Mouse (Mus musculus) olfactory bulb, adult 2 months (tissue): ENCODE results near the gene Sdha. TPM values are rescaled to one million over a fixed set of nuclear protein-coding genes. Genes with fewer than 3 reads are reported as not detected.
A peak's percentile ranks its signal among the peaks of the same experiment; 100 is the strongest.

Source experiments
- H3K27ac ChIP-seq: fragments of 200-500 bp; 2 replicates; pipeline ENCODE4 v1.5.1; 2012; ENCODE audit warnings: low read depth, low read length; ENCODE audit not compliant: insufficient read depth
- H3K4me1 ChIP-seq: fragments of 200-500 bp; 2 replicates; pipeline ENCODE4 v1.6.1; 2012; ENCODE audit warnings: low read length; ENCODE audit not compliant: control insufficient read depth, insufficient read depth
- H3K4me3 ChIP-seq: fragments of 200-500 bp; 2 replicates; pipeline ENCODE4 v1.5.1; 2012; ENCODE audit warnings: mild to moderate bottlenecking, low read depth, low read length, moderate library complexity; ENCODE audit not compliant: insufficient read depth
- CTCF ChIP-seq: fragments of 200-500 bp; IDR thresholded peaks from 2 replicates; pipeline ENCODE4 v1.5.1; 2012; ENCODE audit warnings: low read depth, mild to moderate bottlenecking, low read length, moderate library complexity; ENCODE audit not compliant: insufficient read depth
- POLR2A ChIP-seq: fragments of 200-500 bp; IDR thresholded peaks from 2 replicates; pipeline ENCODE4 v1.6.1; 2012; ENCODE audit warnings: mild to moderate bottlenecking, low read depth, low read length, moderate library complexity; ENCODE audit not compliant: insufficient read depth
- WGBS: fragments of 180-500 bp; shearing (Covaris S2); methylation state at CpG from one replicate; pipeline ENCODE4 v1.1.7; 2018; 5-methylcytosine and 5-hydroxymethylcytosine counted together
- polyA plus RNA-seq: library from polyadenylated mRNA; stranded (reverse); fragments of >200 nt; gene quantifications from 2 replicates; pipeline ENCODE4 v1.2.4, GENCODE M21; 2012; ENCODE audit warnings: low replicate concordance; ENCODE audit not compliant: missing spikeins, insufficient read depth, insufficient read length

The Sdha gene
- polyA plus RNA-seq, 1 experiment: 516 TPM

DNA sequence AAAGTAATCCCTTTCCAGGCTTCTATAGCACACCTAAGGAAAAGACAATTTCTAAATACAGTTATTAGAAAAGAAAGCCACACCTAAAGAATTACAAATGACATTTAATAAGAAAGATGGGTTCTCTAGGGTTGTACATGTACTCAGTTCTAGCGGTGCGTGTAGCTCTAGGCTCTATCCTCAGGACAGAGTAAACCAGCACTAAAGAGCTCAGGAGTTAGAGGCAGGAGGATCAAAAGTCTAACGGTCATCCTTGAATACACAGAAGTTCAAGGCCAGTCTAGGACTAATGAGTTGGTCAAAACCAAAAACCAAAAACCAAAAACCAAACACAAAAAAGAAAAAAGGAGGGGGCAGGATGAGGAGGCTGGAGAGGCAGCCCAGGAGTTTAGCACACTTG, 35.5 kb downstream of the Sdha start:
- no peaks in the 10 kb centered on the region for H3K4me1 ChIP-seq

GRCm38 (mm10) chr13:74305780-74306179, 44.3 kb downstream of the Sdha start:
- TF ChIP-seq POLR2A: no peak
- TF ChIP-seq CTCF: no peak
- Histone ChIP-seq H3K4me3 (no peak overlapping the region), H3K4me1 (no peaks in the 10 kb centered on the region), H3K27ac (no peak overlapping the region)
- WGBS: 98% methylated on average over 1 of the region's 1 CpGs

More for the DNA sequence above, 35.5 kb downstream of the Sdha start:
- TF ChIP-seq POLR2A: no peak
- TF ChIP-seq CTCF: no peak
- WGBS: 97% methylated on average over 3 of the region's 3 CpGs
- Histone ChIP-seq H3K27ac (no peak overlapping the region), H3K4me3 (no peak overlapping the region)

- H3K4me1 ChIP-seq: no peaks in the 10 kb centered on the region
- no peak overlapping the region for H3K27ac ChIP-seq
- TF ChIP-seq POLR2A (no peak), CTCF (no peak)
- no peak overlapping the region for H3K4me3 ChIP-seq
- WGBS: 96% methylated on average over 6 of the region's 6 CpGs
Measured at GRCm38 (mm10) chr13:74305380-74305779, 44.7 kb downstream of the Sdha start.

DNA sequence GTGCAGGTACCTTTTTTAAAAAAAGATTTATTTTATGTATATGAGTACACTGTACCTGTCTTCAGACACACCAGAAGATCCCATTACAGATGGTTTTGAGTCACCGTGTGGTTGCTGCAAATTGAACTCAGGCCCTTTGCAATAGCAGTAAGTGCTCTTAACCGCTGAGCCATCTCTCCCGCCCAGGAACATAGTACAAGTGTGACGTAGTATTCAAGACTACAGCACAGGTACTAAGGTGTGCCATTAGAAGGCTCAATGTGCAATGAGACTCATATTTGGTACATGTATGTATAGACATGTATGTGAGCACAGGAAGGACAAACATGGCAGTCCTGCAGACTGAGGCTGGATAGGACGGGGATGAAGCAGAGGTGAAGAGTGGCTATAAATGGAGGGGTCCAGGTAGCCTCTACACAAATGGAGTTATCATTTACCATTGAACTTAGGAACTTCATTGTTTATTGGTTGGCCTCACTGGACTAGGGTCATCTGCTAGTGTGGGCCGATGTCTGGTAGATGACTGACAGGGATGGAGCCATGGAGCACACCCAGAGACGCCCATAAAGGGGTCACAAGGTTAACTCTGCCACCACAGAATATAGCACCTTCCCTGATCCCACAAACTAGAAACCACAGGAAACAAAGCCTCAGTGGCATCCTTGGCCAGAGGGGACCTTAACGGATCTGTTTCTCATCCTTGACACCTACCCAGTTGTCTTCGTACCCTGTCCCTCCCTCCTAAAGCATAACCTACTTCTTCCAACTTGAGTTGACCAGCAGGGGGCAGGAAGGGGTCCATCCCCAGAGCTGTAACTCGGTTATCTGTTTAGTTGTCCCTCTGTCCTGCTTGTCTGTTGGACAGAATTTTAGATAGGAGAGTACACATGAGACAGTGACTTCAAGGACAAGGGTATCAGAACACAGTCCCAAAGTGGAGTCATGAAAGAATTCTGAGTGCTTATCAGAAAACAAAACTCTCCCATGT, 47.7 kb downstream of the Sdha start:
- H3K4me3 ChIP-seq: no peak overlapping the region
- 84% methylated on average over 10 of the region's 10 CpGs for WGBS
- TF ChIP-seq POLR2A (no peak), CTCF (no peak)

GRCm38 (mm10) chr13:74301607-74301984, 48.5 kb downstream of the Sdha start:
- Histone ChIP-seq H3K4me1 (no peaks in the 10 kb centered on the region), H3K27ac (no peak overlapping the region), H3K4me3 (no peak overlapping the region)
- WGBS: 75% methylated on average over 6 of the region's 6 CpGs
- TF ChIP-seq POLR2A (no peak), CTCF (no peak)

More for the DNA sequence above, 47.7 kb downstream of the Sdha start:
- no peaks in the 10 kb centered on the region for H3K4me1 ChIP-seq
- H3K27ac ChIP-seq: no peak overlapping the region

DNA sequence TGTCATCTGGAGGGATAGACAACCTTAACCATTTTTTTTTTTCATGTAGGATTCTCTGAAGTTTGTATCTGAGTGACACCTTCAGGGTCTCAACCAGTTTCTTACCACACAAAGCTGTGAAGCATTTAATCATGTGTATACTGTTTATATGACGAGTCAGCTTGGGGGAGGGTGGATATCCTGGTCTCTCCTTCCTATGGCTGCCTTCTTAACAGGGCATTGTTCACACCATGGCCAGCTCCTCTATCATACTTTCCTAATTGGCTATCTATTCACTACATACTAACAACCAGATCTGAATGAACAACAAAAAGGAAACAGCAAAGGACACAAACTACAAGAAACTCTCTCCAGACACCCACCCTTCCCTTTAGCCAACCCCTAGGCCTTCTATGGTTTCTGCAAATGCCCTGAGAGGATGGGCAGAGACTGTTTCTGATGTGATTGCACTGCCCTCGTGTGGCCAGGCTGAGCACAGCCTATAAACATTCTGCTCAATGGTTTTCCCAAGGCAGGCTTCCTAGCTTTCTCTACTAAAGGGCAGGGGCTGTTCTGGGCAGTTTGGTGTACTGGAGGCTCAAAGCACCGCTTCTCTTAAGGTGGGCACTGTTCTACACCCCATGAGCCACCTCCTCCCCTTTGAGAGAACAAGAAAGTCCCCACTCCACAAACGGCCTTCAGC, 49.0 kb downstream of the Sdha start:
- H3K27ac ChIP-seq: no peak overlapping the region
- H3K4me3 ChIP-seq: no peak overlapping the region
- H3K4me1 ChIP-seq: no peaks in the 10 kb centered on the region
- TF ChIP-seq CTCF (peak; percentile 64), POLR2A (no peak)
- WGBS: 40% methylated on average over 4 of the region's 4 CpGs

DNA sequence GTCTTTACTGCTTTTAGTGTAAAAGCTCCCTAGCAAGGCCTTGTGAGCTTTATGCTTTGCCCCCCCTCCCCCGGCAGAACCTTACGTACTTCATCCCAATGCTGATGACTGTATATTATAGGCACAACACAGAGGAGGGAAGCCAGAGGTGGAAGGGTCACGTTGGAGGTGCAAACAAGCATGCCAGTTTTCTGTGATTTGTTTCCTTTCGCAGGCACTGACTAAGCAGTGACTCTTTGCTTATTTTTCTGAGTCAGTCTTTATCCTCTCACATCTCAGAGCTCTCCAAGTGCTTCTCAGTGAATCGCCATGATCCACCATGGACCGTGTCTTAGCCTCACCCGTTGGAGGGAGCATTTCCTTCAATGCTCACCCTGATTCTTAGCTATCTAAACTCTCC, 53.7 kb downstream of the Sdha start:
- 90% methylated on average over 7 of the region's 7 CpGs for whole genome bisulfite sequencing
- TF ChIP-seq POLR2A: no peak
- Histone ChIP-seq H3K27ac (no peak overlapping the region), H3K4me1 (peaks cover 4% of the 10 kb centered on the region; the same call in 1 of the 2 replicates), H3K4me3 (no peak overlapping the region)

DNA sequence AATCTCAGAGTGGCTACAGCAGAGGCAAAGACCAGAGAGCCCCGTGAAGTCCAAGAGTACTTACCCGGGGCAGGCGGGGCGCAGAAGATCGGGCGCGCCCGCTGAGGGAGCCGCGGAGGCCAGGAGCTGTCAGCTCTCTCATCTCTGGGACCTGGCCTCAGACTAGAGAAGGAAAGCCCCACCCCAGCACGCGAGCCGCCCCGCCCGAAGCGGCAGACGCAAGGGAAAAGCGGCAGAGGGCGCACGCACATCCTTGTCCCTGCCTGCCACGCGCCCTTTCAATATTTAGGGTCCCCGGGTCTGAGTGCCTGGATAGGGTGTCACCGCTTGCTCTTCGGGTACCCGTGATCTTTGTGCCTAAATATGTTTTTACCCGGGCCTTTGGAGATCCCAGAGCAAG, 57.9 kb downstream of the Sdha start, which contains the start of gene Ahrr:
Ahrr (minus strand) TSS at position 165 of the 400 bp plus-strand sequence.
- no peak within 1 kb of the TSS for H3K4me3 ChIP-seq
- no peak within 1 kb of the TSS for H3K27ac ChIP-seq
- 2% methylated on average over 27 of the region's 27 CpGs for WGBS
- peaks cover 4% of the 10 kb centered on the region; the same call in 1 of the 2 replicates for H3K4me1 ChIP-seq
- TF ChIP-seq POLR2A (no peak), CTCF (no peak)

GRCm38 (mm10) chr13:74289646-74290045, 60.4 kb downstream of the Sdha start:
- 88% methylated on average over 5 of the region's 5 CpGs for WGBS
- TF ChIP-seq POLR2A (no peak), CTCF (no peak)
- H3K4me3 ChIP-seq: no peak overlapping the region
- no peak overlapping the region for H3K27ac ChIP-seq
- peaks cover 4% of the 10 kb centered on the region; the same call in 1 of the 2 replicates for H3K4me1 ChIP-seq
